Mouse (Mus musculus) stomach, postnatal 0 days (tissue): Measurements from ENCODE around the gene Wbp2nl. TPM values are rescaled to one million over a fixed set of nuclear protein-coding genes. Genes with fewer than 3 reads are reported as not detected.

ENCODE experiments used
- ATAC-seq: fragments of 200-750 bp; cut with Nextera tagmentation; 2 replicates; pipeline ENCODE4 v1.8.0; 2017; ENCODE audit not compliant: low FRiP score, low TSS enrichment
- DNase-seq: peaks from one replicate; pipeline ENCODE4 v3.0.0-alpha.2; 2016; ENCODE audit warnings: low spot score
- H3K27ac ChIP-seq: fragments of 300-500 bp; sonication (generic); replicated peaks from 2 replicates; pipeline ENCODE4 v1.5.1; 2014; ENCODE audit warnings: mild to moderate bottlenecking, control low read depth
- H3K27me3 ChIP-seq: fragments of 300-500 bp; sonication (generic); 2 replicates; pipeline ENCODE4 v1.6.1; 2014; ENCODE audit warnings: low read length; ENCODE audit not compliant: control insufficient read depth, insufficient read depth
- H3K36me3 ChIP-seq: fragments of 300-500 bp; sonication (generic); 2 replicates; pipeline ENCODE4 v1.6.1; 2014; ENCODE audit warnings: low read length, mixed read lengths; ENCODE audit not compliant: control insufficient read depth, insufficient read depth
- H3K4me1 ChIP-seq: fragments of 300-500 bp; sonication (generic); replicated peaks from 2 replicates; pipeline ENCODE4 v1.6.1; 2014; ENCODE audit warnings: antibody characterized with exemption; ENCODE audit not compliant: control insufficient read depth, insufficient read depth
- H3K4me2 ChIP-seq: fragments of 300-500 bp; sonication (generic); replicated peaks from 2 replicates; pipeline ENCODE4 v1.6.1; 2014; ENCODE audit warnings: low read depth, mild to moderate bottlenecking, control low read depth, moderate library complexity
- H3K4me3 ChIP-seq: fragments of 300-500 bp; sonication (generic); 2 replicates; pipeline ENCODE4 v1.5.1; 2014; ENCODE audit warnings: low read depth, low read length, control low read depth
- H3K9ac ChIP-seq: fragments of 300-500 bp; sonication (generic); 2 replicates; pipeline ENCODE4 v1.6.1; 2014; ENCODE audit warnings: mild to moderate bottlenecking, low read length, control low read depth, mixed read lengths
- H3K9me3 ChIP-seq: fragments of 300-500 bp; sonication (generic); 2 replicates; pipeline ENCODE4 v1.6.1; 2016; ENCODE audit warnings: low read length; ENCODE audit not compliant: control insufficient read depth
- CTCF ChIP-seq: IDR thresholded peaks from 2 replicates; pipeline ENCODE4 v1.5.1; 2016; ENCODE audit warnings: antibody characterized with exemption, low read depth, mild to moderate bottlenecking, moderate library complexity
- EP300 ChIP-seq: optimal IDR thresholded peaks from 2 replicates; pipeline ENCODE3; 2016; ENCODE audit warnings: antibody characterized with exemption
- WGBS: fragments of 180-500 bp; shearing (Covaris S2); extraction: QIAGEN DNeasy Blood & Tissue Kit; methylation state at CpG from one replicate; pipeline ENCODE4 v1.1.7; 2014; 5-methylcytosine and 5-hydroxymethylcytosine counted together
- polyA plus RNA-seq: library from polyadenylated mRNA; unstranded; fragments of >200 nt; fragmentation: Nextera tagmentation; extraction: Ambion mirVana; gene quantifications from 2 replicates; pipeline ENCODE4 v1.2.1, GENCODE M21; 2015

Wbp2nl gene
- polyA plus RNA-seq, 1 experiment from 2014 or later: 0.08 TPM

DNA sequence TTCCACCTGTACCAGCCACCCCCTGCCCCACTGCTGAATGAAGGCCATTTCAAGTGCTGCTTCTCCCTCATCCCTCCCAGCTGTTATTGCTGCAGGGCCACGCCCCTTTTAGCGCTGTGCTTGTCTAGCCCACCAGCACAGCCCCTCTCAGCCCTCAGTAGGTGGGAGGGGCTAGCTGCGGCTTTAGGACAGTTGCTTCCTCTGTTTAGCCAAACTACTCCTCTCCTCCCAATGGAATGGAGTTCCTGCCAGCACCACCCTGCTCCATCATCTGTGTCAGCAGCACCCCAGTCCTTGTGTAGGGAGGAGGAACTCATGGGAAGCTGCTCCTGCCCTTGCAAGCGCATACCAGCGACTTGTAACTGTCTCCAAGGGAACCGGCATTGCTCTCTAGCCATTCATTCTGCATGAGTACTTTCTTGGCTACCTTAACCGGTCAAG is 5.5 kb upstream of the Wbp2nl start:
- ATAC-seq (peak; percentile 40; the same call in 1 of the 2 replicates), DNase-seq (peak; percentile 24)
- Histone ChIP-seq H3K27me3 (no peaks in the 10 kb centered on the region), H3K4me2 (no peak overlapping the region), H3K4me1 (no peaks in the 10 kb centered on the region), H3K9me3 (no peaks in the 10 kb centered on the region), H3K36me3 (no peaks in the 10 kb centered on the region), H3K27ac (no peak overlapping the region), H3K4me3 (no peak overlapping the region), H3K9ac (no peak overlapping the region)
- WGBS: 5% methylated on average over 7 of the region's 7 CpGs
- TF ChIP-seq CTCF (no peak), EP300 (no peak)

DNA sequence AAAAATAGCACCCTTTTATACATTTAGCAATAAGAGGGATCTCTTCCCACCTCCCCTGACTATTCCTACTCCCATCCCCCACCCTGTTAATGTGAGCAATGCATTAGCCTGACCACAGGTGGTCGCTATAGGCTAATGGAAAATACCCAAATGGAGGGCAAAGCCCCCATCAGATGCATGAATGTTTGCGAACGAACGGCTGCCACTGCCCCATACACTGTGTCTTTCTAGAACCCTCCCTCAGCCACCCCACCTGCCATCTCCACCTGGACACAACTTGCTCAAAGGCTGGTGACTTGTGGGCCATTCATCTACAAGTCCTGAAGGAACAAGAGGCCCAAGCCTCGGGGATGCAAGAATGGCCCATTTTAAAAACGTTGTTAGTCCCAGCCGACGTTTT is 4.7 kb upstream of the Wbp2nl start:
- H3K27ac ChIP-seq: no peak overlapping the region
- TF ChIP-seq EP300 (no peak), CTCF (peak; percentile 79)
- H3K4me2 ChIP-seq: no peak overlapping the region; the same call in 1 of the 2 replicates
- no peak overlapping the region for H3K4me3 ChIP-seq
- DNase-seq (peak; percentile 41), ATAC-seq (peak; percentile 39; the same call in 1 of the 2 replicates)
- H3K4me1 ChIP-seq: no peaks in the 10 kb centered on the region
- H3K27me3 ChIP-seq: no peaks in the 10 kb centered on the region
- H3K36me3 ChIP-seq: no peaks in the 10 kb centered on the region
- 31% methylated on average over 8 of the region's 8 CpGs for WGBS
- H3K9ac ChIP-seq: no peak overlapping the region
- no peaks in the 10 kb centered on the region for H3K9me3 ChIP-seq

DNA sequence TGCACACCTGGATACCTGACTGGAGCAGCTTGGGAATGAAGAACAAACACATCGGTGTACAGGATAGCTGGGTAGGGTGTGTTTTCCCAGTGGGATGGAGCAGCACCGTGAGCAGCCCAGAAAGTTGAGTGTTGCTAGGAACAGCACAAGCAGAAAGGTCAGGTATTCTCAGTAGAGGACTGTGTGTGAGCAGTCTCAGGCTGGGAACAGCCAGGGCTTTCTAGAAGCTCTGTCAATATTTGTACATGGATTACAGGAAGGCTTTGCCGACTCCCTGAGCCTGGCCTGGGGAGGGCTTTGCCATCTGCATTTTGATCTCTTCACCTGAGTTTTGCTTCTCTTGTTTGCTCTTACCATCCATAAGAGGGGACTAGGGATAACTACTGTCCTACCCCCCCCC is 8.4 kb downstream of the Wbp2nl start:
- H3K9me3 ChIP-seq: no peaks in the 10 kb centered on the region
- no peak overlapping the region for H3K27ac ChIP-seq
- H3K4me2 ChIP-seq: no peak overlapping the region
- H3K36me3 ChIP-seq: no peaks in the 10 kb centered on the region
- H3K9ac ChIP-seq: no peak overlapping the region
- ATAC-seq (peak; percentile 94), DNase-seq (peak; percentile 69)
- WGBS: 39% methylated on average over 3 of the region's 3 CpGs
- TF ChIP-seq EP300: no peak
- TF ChIP-seq CTCF: no peak
- H3K27me3 ChIP-seq: no peaks in the 10 kb centered on the region
- no peaks in the 10 kb centered on the region for H3K4me1 ChIP-seq
- no peak overlapping the region for H3K4me3 ChIP-seq

DNA sequence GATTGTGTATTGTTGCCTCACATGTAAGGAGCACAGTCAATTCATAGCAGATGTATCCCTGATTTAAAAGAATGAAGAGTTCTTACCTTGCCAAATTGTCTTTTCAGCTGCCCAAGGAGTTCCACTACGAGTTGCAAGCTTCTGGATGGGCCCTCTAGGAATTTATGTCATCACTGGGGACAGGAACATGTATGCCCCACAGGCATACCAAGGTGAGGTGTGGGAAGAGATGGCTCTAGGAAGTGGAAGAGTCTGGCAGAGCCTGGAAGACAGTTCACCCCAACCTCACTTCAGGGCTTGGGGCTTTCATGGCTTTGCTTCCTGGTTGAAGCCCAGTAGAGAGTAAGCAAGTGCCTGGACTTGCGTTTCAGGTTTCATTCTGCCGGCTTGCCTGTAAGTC is 9.7 kb downstream of the Wbp2nl start:
- no peaks in the 10 kb centered on the region for H3K36me3 ChIP-seq
- DNase-seq: no peak
- WGBS: 55% methylated on average over 3 of the region's 3 CpGs
- no peak overlapping the region for H3K4me3 ChIP-seq
- H3K27me3 ChIP-seq: no peaks in the 10 kb centered on the region
- no peak for ATAC-seq
- no peaks in the 10 kb centered on the region for H3K9me3 ChIP-seq
- TF ChIP-seq EP300 (no peak), CTCF (no peak)
- H3K4me2 ChIP-seq: no peak overlapping the region
- H3K27ac ChIP-seq: peak overlapping the region; percentile 35; the same call in 1 of the 2 replicates
- H3K4me1 ChIP-seq: no peaks in the 10 kb centered on the region
- H3K9ac ChIP-seq: no peak overlapping the region

DNA sequence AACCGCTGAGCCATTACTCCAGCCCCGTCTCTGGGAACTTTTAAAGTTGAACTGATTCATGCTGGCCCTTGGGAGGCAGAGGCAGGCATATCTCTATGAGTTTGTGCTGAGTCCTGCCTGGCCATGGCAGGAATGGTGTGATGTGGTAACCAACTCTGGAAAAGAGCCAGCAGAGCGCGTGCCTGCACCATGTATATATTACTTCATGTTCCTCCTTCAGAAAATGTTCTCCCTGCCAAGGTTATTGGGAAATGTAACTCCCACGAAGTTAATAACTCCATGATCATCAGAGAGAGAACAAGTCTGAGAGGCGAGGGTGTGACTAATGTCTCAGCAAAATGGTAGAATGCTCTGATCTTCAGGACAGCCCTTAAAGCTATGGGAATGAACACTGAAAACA is 19.1 kb downstream of the Wbp2nl start:
- no peaks in the 10 kb centered on the region; the same call in 1 of the 2 replicates for H3K4me1 ChIP-seq
- H3K9ac ChIP-seq: no peak overlapping the region
- no peak overlapping the region for H3K4me2 ChIP-seq
- WGBS: 72% methylated on average over 6 of the region's 6 CpGs
- ATAC-seq: no peak
- H3K9me3 ChIP-seq: no peaks in the 10 kb centered on the region
- TF ChIP-seq CTCF (no peak), EP300 (no peak)
- DNase-seq: no peak
- no peak overlapping the region for H3K27ac ChIP-seq
- no peaks in the 10 kb centered on the region for H3K27me3 ChIP-seq
- no peak overlapping the region for H3K4me3 ChIP-seq
- H3K36me3 ChIP-seq: no peaks in the 10 kb centered on the region

DNA sequence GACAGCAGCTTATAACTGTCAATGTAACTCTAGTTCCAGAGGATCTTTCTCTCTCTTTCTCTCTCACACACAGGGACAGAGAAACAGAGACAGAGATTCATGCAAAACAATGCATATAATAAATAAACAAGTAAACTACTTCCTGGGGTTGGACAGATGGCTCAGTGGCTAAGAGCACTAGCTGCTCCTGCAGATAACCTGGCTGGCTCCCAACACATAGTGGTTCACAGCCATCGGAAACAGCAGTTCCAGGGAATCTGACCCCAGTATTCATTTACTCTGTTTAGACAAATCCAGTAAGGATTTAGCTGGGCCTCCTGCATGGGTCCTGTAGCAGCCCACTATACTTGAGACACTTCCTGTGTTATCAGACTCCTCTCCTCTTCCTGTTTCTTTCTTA is 20.9 kb downstream of the Wbp2nl start:
- no peak for DNase-seq
- Histone ChIP-seq H3K9me3 (no peaks in the 10 kb centered on the region), H3K36me3 (no peaks in the 10 kb centered on the region), H3K4me2 (no peak overlapping the region), H3K27ac (no peak overlapping the region), H3K9ac (no peak overlapping the region), H3K4me3 (no peak overlapping the region), H3K27me3 (no peaks in the 10 kb centered on the region), H3K4me1 (no peaks in the 10 kb centered on the region; the same call in 1 of the 2 replicates)
- ATAC-seq: no peak
- WGBS: 21% methylated on average over 1 of the region's 1 CpGs
- no peak for TF ChIP-seq CTCF
- TF ChIP-seq EP300: no peak
